Mouse (Mus musculus): ENCODE measurements around the gene Rtel1. TPM values are rescaled to one million over a fixed set of nuclear protein-coding genes. Genes with fewer than 3 reads are reported as not detected.

The Rtel1 gene
- polyA plus RNA-seq, 1 experiment from 2014 or later, result 59.2 TPM

GRCm38 (mm10) chr2:181391022-181391421, 71.5 kb downstream of the Rtel1 start:
- Histone ChIP-seq H3K4me1 (ENCODE audit: control insufficient read depth, insufficient read depth, low read length) (no peaks in the 10 kb centered on the region), H3K27ac (ENCODE audit: low read depth, low read length) (no peak overlapping the region), H3K27me3 (ENCODE audit: control insufficient read depth, insufficient read depth, low read length) (no peaks in the 10 kb centered on the region), H3K4me2 (replicated peaks; ENCODE audit: low read depth, low read length) (no peak overlapping the region), H3K9ac (ENCODE audit: low read depth, low read length) (no peak overlapping the region), H3K4me3 (ENCODE audit: low read length) (no peak overlapping the region), H3K9me3 (ENCODE audit: control insufficient read depth, low read length) (no peaks in the 10 kb centered on the region), H3K36me3 (ENCODE audit: control insufficient read depth, insufficient read depth, low read length) (peaks cover 53% of the 10 kb centered on the region)
- peak; percentile 22; the same call in 1 of the 2 replicates for ATAC-seq (ENCODE audit: low FRiP score, low TSS enrichment)
- 92% methylated on average over 15 of the region's 15 CpGs for WGBS

GRCm38 (mm10) chr2:181391541-181391940, 72.0 kb downstream of the Rtel1 start:
- H3K4me3 ChIP-seq (ENCODE audit: low read length), result no peak overlapping the region
- 78% methylated on average over 2 of the region's 2 CpGs for WGBS
- H3K27ac ChIP-seq (ENCODE audit: low read depth, low read length), result no peak overlapping the region
- ATAC-seq (ENCODE audit: low FRiP score, low TSS enrichment), result no peak
- no peaks in the 10 kb centered on the region for H3K4me1 ChIP-seq (ENCODE audit: control insufficient read depth, insufficient read depth, low read length)
- H3K27me3 ChIP-seq (ENCODE audit: control insufficient read depth, insufficient read depth, low read length), result no peaks in the 10 kb centered on the region
- no peak overlapping the region for H3K9ac ChIP-seq (ENCODE audit: low read depth, low read length)
- H3K4me2 ChIP-seq (replicated peaks; ENCODE audit: low read depth, low read length), result no peak overlapping the region
- H3K36me3 ChIP-seq (ENCODE audit: control insufficient read depth, insufficient read depth, low read length), result peaks cover 48% of the 10 kb centered on the region
- H3K9me3 ChIP-seq (ENCODE audit: control insufficient read depth, low read length), result no peaks in the 10 kb centered on the region

GRCm38 (mm10) chr2:181392600-181393213, 73.2 kb downstream of the Rtel1 start:
- no peak overlapping the region for H3K4me3 ChIP-seq (ENCODE audit: low read length)
- H3K4me1 ChIP-seq (ENCODE audit: control insufficient read depth, insufficient read depth, low read length), result no peaks in the 10 kb centered on the region
- no peaks in the 10 kb centered on the region for H3K9me3 ChIP-seq (ENCODE audit: control insufficient read depth, low read length)
- H3K27ac ChIP-seq (ENCODE audit: low read depth, low read length), result no peak overlapping the region
- no peaks in the 10 kb centered on the region for H3K27me3 ChIP-seq (ENCODE audit: control insufficient read depth, insufficient read depth, low read length)
- WGBS, result 31% methylated on average over 4 of the region's 4 CpGs
- peak; percentile 84 for ATAC-seq (ENCODE audit: low FRiP score, low TSS enrichment)
- H3K4me2 ChIP-seq (replicated peaks; ENCODE audit: low read depth, low read length), result no peak overlapping the region
- H3K9ac ChIP-seq (ENCODE audit: low read depth, low read length), result no peak overlapping the region
- H3K36me3 ChIP-seq (ENCODE audit: control insufficient read depth, insufficient read depth, low read length), result peaks cover 41% of the 10 kb centered on the region

- H3K27me3 ChIP-seq (ENCODE audit: control insufficient read depth, insufficient read depth, low read length), result no peaks in the 10 kb centered on the region
- no peak overlapping the region for H3K27ac ChIP-seq (ENCODE audit: low read depth, low read length)
- H3K4me3 ChIP-seq (ENCODE audit: low read length), result no peak overlapping the region
- peaks cover 41% of the 10 kb centered on the region for H3K36me3 ChIP-seq (ENCODE audit: control insufficient read depth, insufficient read depth, low read length)
- no peaks in the 10 kb centered on the region for H3K9me3 ChIP-seq (ENCODE audit: control insufficient read depth, low read length)
- no peak overlapping the region for H3K4me2 ChIP-seq (replicated peaks; ENCODE audit: low read depth, low read length)
- 92% methylated on average over 3 of the region's 3 CpGs for WGBS
- no peak for ATAC-seq (ENCODE audit: low FRiP score, low TSS enrichment)
- no peaks in the 10 kb centered on the region for H3K4me1 ChIP-seq (ENCODE audit: control insufficient read depth, insufficient read depth, low read length)
- H3K9ac ChIP-seq (ENCODE audit: low read depth, low read length), result no peak overlapping the region
These were observed 74.5 kb downstream of the Rtel1 start for GRCm38 (mm10) chr2:181394086-181394485.

- peaks cover 13% of the 10 kb centered on the region; the same call in 1 of the 2 replicates for H3K36me3 ChIP-seq (ENCODE audit: control insufficient read depth, insufficient read depth, low read length)
- H3K27me3 ChIP-seq (ENCODE audit: control insufficient read depth, insufficient read depth, low read length), result no peaks in the 10 kb centered on the region
- H3K9me3 ChIP-seq (ENCODE audit: control insufficient read depth, low read length), result no peaks in the 10 kb centered on the region
- no peaks in the 10 kb centered on the region for H3K4me1 ChIP-seq (ENCODE audit: control insufficient read depth, insufficient read depth, low read length)
- H3K9ac ChIP-seq (ENCODE audit: low read depth, low read length), result no peak overlapping the region
- 67% methylated on average over 5 of the region's 5 CpGs for WGBS
- no peak overlapping the region for H3K4me2 ChIP-seq (replicated peaks; ENCODE audit: low read depth, low read length)
- no peak overlapping the region for H3K27ac ChIP-seq (ENCODE audit: low read depth, low read length)
- no peak overlapping the region for H3K4me3 ChIP-seq (ENCODE audit: low read length)
- ATAC-seq (ENCODE audit: low FRiP score, low TSS enrichment), result no peak
These were observed 77.7 kb downstream of the Rtel1 start for GRCm38 (mm10) chr2:181397207-181397761.

GRCm38 (mm10) chr2:181401497-181401896, 82.0 kb downstream of the Rtel1 start:
- Histone ChIP-seq H3K27ac (ENCODE audit: low read depth, low read length) (no peak overlapping the region), H3K36me3 (ENCODE audit: control insufficient read depth, insufficient read depth, low read length) (peaks cover 10% of the 10 kb centered on the region; the same call in 1 of the 2 replicates), H3K4me3 (ENCODE audit: low read length) (no peak overlapping the region), H3K9ac (ENCODE audit: low read depth, low read length) (no peak overlapping the region), H3K27me3 (ENCODE audit: control insufficient read depth, insufficient read depth, low read length) (no peaks in the 10 kb centered on the region), H3K4me1 (ENCODE audit: control insufficient read depth, insufficient read depth, low read length) (no peaks in the 10 kb centered on the region), H3K4me2 (replicated peaks; ENCODE audit: low read depth, low read length) (no peak overlapping the region), H3K9me3 (ENCODE audit: control insufficient read depth, low read length) (no peaks in the 10 kb centered on the region)
- no peak for ATAC-seq (ENCODE audit: low FRiP score, low TSS enrichment)
- WGBS, result 13% methylated on average over 1 of the region's 1 CpGs

GRCm38 (mm10) chr2:181403722-181404121, 84.2 kb downstream of the Rtel1 start:
- no peaks in the 10 kb centered on the region for H3K27me3 ChIP-seq (ENCODE audit: control insufficient read depth, insufficient read depth, low read length)
- H3K4me2 ChIP-seq (replicated peaks; ENCODE audit: low read depth, low read length), result no peak overlapping the region
- H3K27ac ChIP-seq (ENCODE audit: low read depth, low read length), result no peak overlapping the region
- no peaks in the 10 kb centered on the region for H3K9me3 ChIP-seq (ENCODE audit: control insufficient read depth, low read length)
- H3K9ac ChIP-seq (ENCODE audit: low read depth, low read length), result no peak overlapping the region
- H3K4me1 ChIP-seq (ENCODE audit: control insufficient read depth, insufficient read depth, low read length), result no peaks in the 10 kb centered on the region
- no peak for ATAC-seq (ENCODE audit: low FRiP score, low TSS enrichment)
- H3K36me3 ChIP-seq (ENCODE audit: control insufficient read depth, insufficient read depth, low read length), result peaks cover 17% of the 10 kb centered on the region; the same call in 1 of the 2 replicates
- WGBS, result 94% methylated on average over 3 of the region's 3 CpGs
- no peak overlapping the region for H3K4me3 ChIP-seq (ENCODE audit: low read length)

Other genes starting within 250 kb of the Rtel1 start
- not detected in 2 replicates for gene Kcnq2, start 184.4 kb upstream of the Rtel1 start, polyA plus RNA-seq (2014; fragmentation: Nextera tagmentation; extraction: Ambion mirVana)
- gene Eef1a2, start 162.7 kb upstream of the Rtel1 start, polyA plus RNA-seq (2014; fragmentation: Nextera tagmentation; extraction: Ambion mirVana), result not detected in 2 replicates
- 387 and 477 TPM in 2 replicates for gene Ppdpf, start 132.5 kb upstream of the Rtel1 start, polyA plus RNA-seq (2014; fragmentation: Nextera tagmentation; extraction: Ambion mirVana)
- not detected in 2 replicates for gene Ptk6, start 117.0 kb upstream of the Rtel1 start, polyA plus RNA-seq (2014; fragmentation: Nextera tagmentation; extraction: Ambion mirVana)
- 0.14 and 0.24 TPM in 2 replicates for gene Srms, start 106.6 kb upstream of the Rtel1 start, polyA plus RNA-seq (2014; fragmentation: Nextera tagmentation; extraction: Ambion mirVana)
- 0.58 TPM in 1 of 2 replicates, not detected in the other for gene Fndc11, start 99.7 kb upstream of the Rtel1 start, polyA plus RNA-seq (2014; fragmentation: Nextera tagmentation; extraction: Ambion mirVana)
- gene Helz2, start 77.7 kb upstream of the Rtel1 start, polyA plus RNA-seq (2014; fragmentation: Nextera tagmentation; extraction: Ambion mirVana), result 1.3 and 1.4 TPM in 2 replicates
- 9.4 and 17.9 TPM in 2 replicates for gene Gmeb2, start 31.7 kb upstream of the Rtel1 start, polyA plus RNA-seq (2014; fragmentation: Nextera tagmentation; extraction: Ambion mirVana)
- 0.46 and 0.62 TPM in 2 replicates for gene Stmn3, start 5.2 kb upstream of the Rtel1 start, polyA plus RNA-seq (2014; fragmentation: Nextera tagmentation; extraction: Ambion mirVana)
- gene Zgpat, start 45.2 kb downstream of the Rtel1 start, polyA plus RNA-seq (2014; fragmentation: Nextera tagmentation; extraction: Ambion mirVana), result 25.7 and 39.0 TPM in 2 replicates
- 51.5 and 53.9 TPM in 2 replicates for gene Arfrp1, start 45.7 kb downstream of the Rtel1 start, polyA plus RNA-seq (2014; fragmentation: Nextera tagmentation; extraction: Ambion mirVana)
- gene Lime1, start 60.3 kb downstream of the Rtel1 start, polyA plus RNA-seq (2014; fragmentation: Nextera tagmentation; extraction: Ambion mirVana), result 17.3 and 22.1 TPM in 2 replicates
- 13.7 and 26.6 TPM in 2 replicates for gene Zbtb46, start 139.7 kb downstream of the Rtel1 start, polyA plus RNA-seq (2014; fragmentation: Nextera tagmentation; extraction: Ambion mirVana)
- gene Abhd16b, start 173.5 kb downstream of the Rtel1 start, polyA plus RNA-seq (2014; fragmentation: Nextera tagmentation; extraction: Ambion mirVana), result 0.14 and 0.19 TPM in 2 replicates
- gene Tpd52l2, start 177.4 kb downstream of the Rtel1 start, polyA plus RNA-seq (2014; fragmentation: Nextera tagmentation; extraction: Ambion mirVana), result 175 and 184 TPM in 2 replicates
- gene Dnajc5, start 200.7 kb downstream of the Rtel1 start, polyA plus RNA-seq (2014; fragmentation: Nextera tagmentation; extraction: Ambion mirVana), result 41.5 and 82.2 TPM in 2 replicates

Data from kidney, embryonic 14.5 days (tissue).